ENCODE assay signal across 26 mouse cellular contexts in genomic region chr15:25495926-25496644, GRCm38 (mm10).
DNase-seq lines count a peak whose midpoint lies in the region; ATAC-seq and TF ChIP-seq lines count a peak whose summit lies in the region.
"Had no signal": no experiment of that assay in that cellular context is flagged by ENCODE, and none has a peak within 500 bp of the region (broad histone marks: within the 10 kb centered on the region; RNA-seq: fewer than 3 reads in every experiment).

No protein-coding gene starts in this region.

- H3K9me3 ChIP-seq in heart, postnatal 0 days (replicated peaks; ENCODE audit: control insufficient read depth, low read length): no peaks in the 10 kb centered on the region
- no peaks in the 10 kb centered on the region for H3K9me3 ChIP-seq in liver, embryonic 11.5 days (ENCODE audit: control insufficient read depth, low read length)
- no peaks in the 10 kb centered on the region for H3K9me3 ChIP-seq in liver, embryonic 12.5 days (replicated peaks)
- H3K9me3 ChIP-seq: embryonic facial prominence, embryonic 12.5 days; hindbrain, embryonic 13.5 days; limb, embryonic 10.5 days; midbrain, embryonic 13.5 days; neural tube, embryonic 12.5 days had no signal

- WGBS in heart, postnatal 0 days: 52% methylated on average over 7 of the region's 7 CpGs
- 22% methylated on average over 7 of the region's 7 CpGs for WGBS in liver, embryonic 11.5 days
- WGBS in liver, embryonic 12.5 days (ENCODE audit: insufficient replicate concordance): 14% methylated on average over 7 of the region's 7 CpGs

- no peak overlapping the region for H3K4me2 ChIP-seq in heart, postnatal 0 days (ENCODE audit: low read depth, low read length)
- no peak overlapping the region for H3K4me2 ChIP-seq in liver, embryonic 11.5 days
- H3K4me2 ChIP-seq in liver, embryonic 12.5 days: no peak overlapping the region
- H3K4me2 ChIP-seq: embryonic facial prominence, embryonic 12.5 days; hindbrain, embryonic 13.5 days; midbrain, embryonic 13.5 days; neural tube, embryonic 12.5 days had no signal

- H3K4me1 ChIP-seq in heart, postnatal 0 days (ENCODE audit: control insufficient read depth, insufficient read depth): no peaks in the 10 kb centered on the region
- peaks cover 2% of the 10 kb centered on the region; the same call in 1 of the 2 replicates for H3K4me1 ChIP-seq in liver, embryonic 11.5 days (replicated peaks; ENCODE audit: control insufficient read depth, insufficient read depth, low read length)
- H3K4me1 ChIP-seq in liver, embryonic 12.5 days: 0 out of 2 replicates have a peak, but pooled peaks cover 3% of the 10 kb centered on the region
- H3K4me1 ChIP-seq: neural tube, embryonic 12.5 days had no signal

- no peak overlapping the region for H3K27ac ChIP-seq in heart, postnatal 0 days (ENCODE audit: low read depth)
- H3K27ac ChIP-seq in liver, embryonic 11.5 days (ENCODE audit: low read depth, low read length): no peak overlapping the region
- no peak overlapping the region for H3K27ac ChIP-seq in liver, embryonic 12.5 days
- H3K27ac ChIP-seq: embryonic facial prominence, embryonic 12.5 days; hindbrain, embryonic 13.5 days; limb, embryonic 10.5 days; macrophage; midbrain, embryonic 13.5 days; neural tube, embryonic 12.5 days had no signal

- no peak overlapping the region for H3K4me3 ChIP-seq in heart, postnatal 0 days (ENCODE audit: low read depth, low read length)
- no peak overlapping the region for H3K4me3 ChIP-seq in liver, embryonic 11.5 days (ENCODE audit: low read depth, low read length)
- H3K4me3 ChIP-seq in liver, embryonic 12.5 days: no peak overlapping the region
- H3K4me3 ChIP-seq: embryonic facial prominence, embryonic 12.5 days; erythroblast, embryonic 14.5 days; hindbrain, embryonic 13.5 days; limb, embryonic 10.5 days; midbrain, embryonic 13.5 days; neural tube, embryonic 12.5 days had no signal

- intact Hi-C loops in heart, postnatal 14 days (cut with DNase I): no loop called here

- TF ChIP-seq EP300 in heart, postnatal 0 days (IDR thresholded peaks at IDR 0.05; ENCODE audit: low read depth): no peak

- TF ChIP-seq CTCF in heart, postnatal 0 days (IDR thresholded peaks at IDR 0.05; ENCODE audit: low read depth): no peak

- DNase-seq in heart, postnatal 0 days (ENCODE audit: low spot score): peak; percentile 15
- DNase-seq in heart, postnatal 14 days: no peak
- DNase-seq in liver, embryonic 11.5 days (ENCODE audit: low spot score): no peak
- DNase-seq in left cerebral cortex, adult 18-20 months (ENCODE audit: low spot score in 2 of 2): no peak
- DNase-seq: adrenal gland, adult 8-10 months; cerebellum, adult 9-10 months; gastrocnemius, postnatal 14 days; heart, postnatal 10 days; kidney, postnatal 14 days; layer of hippocampus, adult 9-11 months; lung, adult 2 months; right cerebral cortex, postnatal 4 days; thymus, adult 2 months had no signal

- no peaks in the 10 kb centered on the region for H3K36me3 ChIP-seq in heart, postnatal 0 days (replicated peaks; ENCODE audit: control insufficient read depth, insufficient read depth, low read length)
- no peaks in the 10 kb centered on the region for H3K36me3 ChIP-seq in liver, embryonic 11.5 days (ENCODE audit: control insufficient read depth, insufficient read depth, low read length)
- no peaks in the 10 kb centered on the region for H3K36me3 ChIP-seq in liver, embryonic 12.5 days
- H3K36me3 ChIP-seq: embryonic facial prominence, embryonic 12.5 days; hindbrain, embryonic 13.5 days; limb, embryonic 10.5 days; midbrain, embryonic 13.5 days; neural tube, embryonic 12.5 days had no signal

- no peak for ATAC-seq in heart, postnatal 0 days (ENCODE audit: insufficient read depth, low read depth)
- ATAC-seq in liver, embryonic 11.5 days (replicated peaks; ENCODE audit: low FRiP score): peak; percentile 29; the same call in 1 of the 2 replicates
- no peak for ATAC-seq in liver, embryonic 12.5 days
- ATAC-seq in granulocyte monocyte progenitor cell, adult 5-6 weeks (replicated peaks; ENCODE audit: poor library complexity, severe bottlenecking): peak; percentile 52
- ATAC-seq in megakaryocyte progenitor cell, adult 5-6 weeks (replicated peaks; ENCODE audit: poor library complexity): 0 out of 2 replicates have a peak, but pooled peaks have one; percentile 34
- ATAC-seq: forebrain, embryonic 14.5 days; inflammation-experienced regulatory T-cells, adult 6 months; midbrain, embryonic 13.5 days; Patski had no signal

- H3K27me3 ChIP-seq in heart, postnatal 0 days (ENCODE audit: control insufficient read depth, insufficient read depth, low read length): no peaks in the 10 kb centered on the region
- no peaks in the 10 kb centered on the region for H3K27me3 ChIP-seq in liver, embryonic 11.5 days (replicated peaks; ENCODE audit: control insufficient read depth, insufficient read depth, low read length)
- no peaks in the 10 kb centered on the region for H3K27me3 ChIP-seq in liver, embryonic 12.5 days (replicated peaks)
- H3K27me3 ChIP-seq: embryonic facial prominence, embryonic 12.5 days; neural tube, embryonic 12.5 days; Patski had no signal

- H3K9ac ChIP-seq in heart, postnatal 0 days (replicated peaks; ENCODE audit: low read depth, low read length): no peak overlapping the region
- H3K9ac ChIP-seq in liver, embryonic 11.5 days (ENCODE audit: low read depth, low read length): no peak overlapping the region
- no peak overlapping the region for H3K9ac ChIP-seq in liver, embryonic 12.5 days
- H3K9ac ChIP-seq: embryonic facial prominence, embryonic 12.5 days; hindbrain, embryonic 13.5 days; midbrain, embryonic 13.5 days; neural tube, embryonic 12.5 days had no signal

Comparison
In these comparisons a context has a peak if more than half of its experiments do, and no peak if none do; other contexts are left out.
1. ATAC-seq: peak in liver, embryonic 11.5 days (single experiment), granulocyte monocyte progenitor cell, adult 5-6 weeks (single experiment) and megakaryocyte progenitor cell, adult 5-6 weeks (single experiment); none in heart, postnatal 0 days (single experiment) and liver, embryonic 12.5 days (single experiment).